ENCODE assay signal across 7 mouse cellular contexts in the genomic region with DNA sequence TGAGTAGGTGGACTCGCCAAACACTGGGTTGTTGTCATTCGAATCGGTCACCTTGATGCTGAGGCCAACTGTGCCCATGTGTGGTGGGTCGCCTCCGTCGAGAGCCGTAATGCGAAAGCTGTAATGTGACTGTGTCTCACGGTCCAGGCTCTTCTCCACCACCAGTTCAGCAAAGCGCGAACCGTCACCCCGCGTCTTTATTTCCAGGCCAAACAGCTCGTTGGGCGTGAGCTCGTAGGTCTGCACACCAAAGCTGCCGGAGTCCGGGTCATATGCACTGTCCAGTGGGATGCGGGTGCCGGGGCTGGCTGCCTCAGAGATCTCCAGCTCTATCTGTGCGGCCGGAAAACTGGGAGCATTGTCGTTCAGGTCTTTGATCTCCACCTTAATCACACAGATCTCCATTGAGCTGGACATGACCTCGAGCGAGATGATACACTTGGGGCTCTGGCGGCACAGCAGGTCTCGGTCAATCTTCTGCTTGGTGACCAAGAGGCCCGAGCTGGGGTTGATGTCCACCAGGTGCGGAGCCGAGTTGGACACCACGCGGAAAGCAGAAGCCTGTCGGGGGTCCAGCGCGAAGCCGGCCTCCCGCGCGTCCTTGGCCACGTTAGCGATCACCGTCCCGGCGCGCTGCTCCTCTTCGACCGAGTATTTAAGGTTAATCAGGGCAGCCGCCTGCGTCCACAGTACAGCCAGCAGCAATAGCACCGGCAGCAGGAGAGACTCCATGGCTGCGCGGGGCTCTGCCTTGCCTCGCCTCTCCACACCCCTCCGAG. TPM values are rescaled to one million over a fixed set of nuclear protein-coding genes. Genes with fewer than 3 reads are reported as not detected.
A peak's percentile ranks its signal among the peaks of the same experiment; 100 is the strongest.
DNase-seq lines count a peak whose midpoint lies in the region; ATAC-seq and TF ChIP-seq lines count a peak whose summit lies in the region.

No protein-coding gene starts in this region.

- H3K36me3 ChIP-seq in lung, embryonic 14.5 days (ENCODE audit: insufficient read depth): no peaks in the 10 kb centered on the region
- H3K36me3 ChIP-seq in intestine, embryonic 16.5 days (ENCODE audit: control insufficient read depth, insufficient read depth, low read length): no peaks in the 10 kb centered on the region
- H3K36me3 ChIP-seq in neural tube, embryonic 15.5 days: no peaks in the 10 kb centered on the region

- no peak for TF ChIP-seq POLR2A in embryonic fibroblast, embryonic 13.5 days (IDR thresholded peaks at IDR 0.05; ENCODE audit: low read depth, low read length)

- H3K27ac ChIP-seq in lung, embryonic 14.5 days (ENCODE audit: low read depth): no peak overlapping the region
- peak overlapping the region; percentile 95; the same call in 1 of the 2 replicates for H3K27ac ChIP-seq in embryonic fibroblast, embryonic 13.5 days (ENCODE audit: insufficient read depth, low read length)
- H3K27ac ChIP-seq in intestine, embryonic 16.5 days (ENCODE audit: low read length): no peak overlapping the region
- no peak overlapping the region for H3K27ac ChIP-seq in neural tube, embryonic 15.5 days (replicated peaks)

- H3K4me1 ChIP-seq in lung, embryonic 14.5 days (ENCODE audit: insufficient read depth): no peaks in the 10 kb centered on the region
- H3K4me1 ChIP-seq in embryonic fibroblast, embryonic 13.5 days (ENCODE audit: control insufficient read depth, insufficient read depth, low read length): no peaks in the 10 kb centered on the region
- H3K4me1 ChIP-seq in intestine, embryonic 16.5 days (ENCODE audit: control insufficient read depth, insufficient read depth, low read length): no peaks in the 10 kb centered on the region
- no peaks in the 10 kb centered on the region for H3K4me1 ChIP-seq in neural tube, embryonic 15.5 days

- H3K9ac ChIP-seq in lung, embryonic 14.5 days: no peak overlapping the region
- H3K9ac ChIP-seq in intestine, embryonic 16.5 days (ENCODE audit: low read depth, low read length): peak overlapping the region; percentile 63
- H3K9ac ChIP-seq in neural tube, embryonic 15.5 days (replicated peaks): peak overlapping the region; percentile 55

- 17% methylated on average over 55 of the region's 55 CpGs for WGBS in lung, embryonic 14.5 days
- WGBS in intestine, embryonic 16.5 days: 28% methylated on average over 51 of the region's 55 CpGs
- 24% methylated on average over 55 of the region's 55 CpGs for WGBS in neural tube, embryonic 15.5 days

- H3K4me3 ChIP-seq in lung, embryonic 14.5 days (ENCODE audit: low read depth, low read length): peak overlapping the region; percentile 44
- peak overlapping the region; percentile 80 for H3K4me3 ChIP-seq in embryonic fibroblast, embryonic 13.5 days (ENCODE audit: insufficient read depth, low read length)
- peak overlapping the region; percentile 56 for H3K4me3 ChIP-seq in intestine, embryonic 16.5 days (ENCODE audit: low read length)
- peak overlapping the region; percentile 56 for H3K4me3 ChIP-seq in neural tube, embryonic 15.5 days (replicated peaks)

- H3K27me3 ChIP-seq in lung, embryonic 14.5 days (ENCODE audit: insufficient read depth, low read length): peaks cover 51% of the 10 kb centered on the region
- H3K27me3 ChIP-seq in intestine, embryonic 16.5 days (replicated peaks; ENCODE audit: control insufficient read depth, insufficient read depth, low read length): peaks cover 36% of the 10 kb centered on the region
- no peaks in the 10 kb centered on the region for H3K27me3 ChIP-seq in neural tube, embryonic 15.5 days (replicated peaks)

- H3K9me3 ChIP-seq in lung, embryonic 14.5 days (ENCODE audit: low read depth, low read length): no peaks in the 10 kb centered on the region
- H3K9me3 ChIP-seq in intestine, embryonic 16.5 days (ENCODE audit: control insufficient read depth, low read length): no peaks in the 10 kb centered on the region
- no peaks in the 10 kb centered on the region for H3K9me3 ChIP-seq in neural tube, embryonic 15.5 days (replicated peaks)

- no peak for TF ChIP-seq CTCF in lung, embryonic 14.5 days (IDR thresholded peaks at IDR 0.05; ENCODE audit: low read depth)
- no peak for TF ChIP-seq CTCF in embryonic fibroblast, embryonic 13.5 days (IDR thresholded peaks at IDR 0.05; ENCODE audit: borderline replicate concordance, insufficient read depth, low read length)

- ATAC-seq in lung, embryonic 14.5 days (ENCODE audit: insufficient read depth): no peak
- ATAC-seq in intestine, embryonic 16.5 days: no peak
- no peak for ATAC-seq in neural tube, embryonic 15.5 days (ENCODE audit: low FRiP score)

- no peak for DNase-seq in lung, embryonic 14.5 days
- no peak for DNase-seq in lung, postnatal 36 days
- DNase-seq in thymus, postnatal 10 days (ENCODE audit: low spot score in 2 of 2): no peak
- no peak for DNase-seq in gastrocnemius, adult 18-20 months (ENCODE audit: low spot score)

- H3K4me2 ChIP-seq in lung, embryonic 14.5 days: peak overlapping the region; percentile 69
- H3K4me2 ChIP-seq in intestine, embryonic 16.5 days (ENCODE audit: low read depth, low read length): peak overlapping the region; percentile 83
- peak overlapping the region; percentile 79 for H3K4me2 ChIP-seq in neural tube, embryonic 15.5 days

RNA-seq across cellular contexts. Expression of a gene that starts 2.1 kb away (rescaled TPM):
- 1.2 and 1.9 TPM in 2 replicates for polyA plus RNA-seq in lung, embryonic 14.5 days (2014; fragmentation: Nextera tagmentation; extraction: Ambion mirVana)
- 83.9 and 84.5 TPM in 2 replicates for polyA plus RNA-seq in embryonic fibroblast, embryonic 13.5 days (2011; ENCODE audit: insufficient read length, low read depth, missing spikeins)
- polyA plus RNA-seq in intestine, embryonic 16.5 days (2015; fragmentation: Nextera tagmentation; extraction: Ambion mirVana): 0.98 and 1.6 TPM in 2 replicates
- 12.3 and 16.1 TPM in 2 replicates for polyA plus RNA-seq in neural tube, embryonic 15.5 days (2015; fragmentation: Nextera tagmentation; extraction: Ambion mirVana)
- total RNA-seq in gastrocnemius, adult 18-20 months (2021): 1 to 10 TPM; 3.6 to 4.3 TPM
